Mouse (Mus musculus): Measurements from ENCODE around the gene Tmpo. TPM values are rescaled to one million over a fixed set of nuclear protein-coding genes. Genes with fewer than 3 reads are reported as not detected.

Gene Tmpo
- polyA plus RNA-seq, 1 experiment from 2014 or later, result 53.3 TPM

DNA sequence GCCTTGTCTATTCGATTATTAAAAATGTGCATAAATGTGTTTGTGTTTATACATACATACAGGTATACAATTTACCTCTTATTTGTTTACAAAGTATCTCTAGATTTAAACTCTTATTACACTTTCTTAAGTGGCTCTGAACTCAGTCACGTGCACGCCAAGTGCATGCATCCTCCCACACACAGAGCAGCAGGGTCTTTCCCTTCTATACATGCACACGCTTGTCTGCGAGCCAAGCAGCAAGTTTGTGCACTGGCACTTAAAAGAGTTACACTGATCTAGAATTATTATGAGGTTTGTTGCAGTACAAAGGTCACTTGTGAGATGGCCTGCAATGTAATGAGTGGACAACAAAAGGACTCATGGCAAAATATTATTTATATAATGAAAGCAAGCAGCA is 20.1 kb downstream of the Tmpo start:
- ATAC-seq (no peak), DNase-seq (ENCODE audit: low spot score) (no peak)
- WGBS, result 89% methylated on average over 5 of the region's 5 CpGs
- H3K4me2 ChIP-seq (replicated peaks; ENCODE audit: low read depth, low read length), result no peak overlapping the region
- no peak overlapping the region for H3K9ac ChIP-seq (replicated peaks; ENCODE audit: low read depth)
- H3K27me3 ChIP-seq (replicated peaks; ENCODE audit: insufficient read depth, low read length), result no peaks in the 10 kb centered on the region
- peaks cover 21% of the 10 kb centered on the region for H3K36me3 ChIP-seq (ENCODE audit: insufficient read depth, low read length)
- no peaks in the 10 kb centered on the region for H3K9me3 ChIP-seq (ENCODE audit: low read length)
- H3K4me1 ChIP-seq (ENCODE audit: insufficient read depth, low read depth, low read length), result no peaks in the 10 kb centered on the region
- no peak overlapping the region for H3K27ac ChIP-seq (ENCODE audit: low read length)
- H3K4me3 ChIP-seq (ENCODE audit: low read depth, low read length), result no peak overlapping the region
- no peak for TF ChIP-seq EP300 (IDR thresholded peaks at IDR 0.05)

DNA sequence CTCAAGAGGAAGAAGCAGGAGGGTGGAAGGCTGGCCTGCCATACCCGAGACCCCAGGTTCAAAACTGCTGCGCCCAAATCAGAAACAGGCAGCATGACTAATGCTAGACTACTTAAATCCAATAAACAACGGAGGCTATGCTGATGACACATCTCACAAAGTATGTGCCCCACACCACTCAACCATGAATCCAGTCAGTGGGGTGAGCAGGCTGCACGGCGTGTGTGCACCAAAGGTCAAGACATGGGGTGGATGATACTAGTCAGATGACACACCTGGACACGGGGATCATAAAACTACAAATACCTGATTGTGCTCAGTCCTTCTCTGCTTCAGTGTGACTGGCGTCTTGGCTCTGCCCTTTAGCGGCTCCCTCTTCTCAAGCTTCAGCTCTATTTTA is 22.7 kb downstream of the Tmpo start:
- no peaks in the 10 kb centered on the region for H3K4me1 ChIP-seq (ENCODE audit: insufficient read depth, low read depth, low read length)
- H3K36me3 ChIP-seq (ENCODE audit: insufficient read depth, low read length), result peaks cover 21% of the 10 kb centered on the region
- H3K4me3 ChIP-seq (ENCODE audit: low read depth, low read length), result no peak overlapping the region
- H3K9me3 ChIP-seq (ENCODE audit: low read length), result no peaks in the 10 kb centered on the region
- DNase-seq (ENCODE audit: low spot score) (peak; percentile 10), ATAC-seq (peak; percentile 35; the same call in 1 of the 2 replicates)
- no peaks in the 10 kb centered on the region for H3K27me3 ChIP-seq (replicated peaks; ENCODE audit: insufficient read depth, low read length)
- no peak overlapping the region for H3K4me2 ChIP-seq (replicated peaks; ENCODE audit: low read depth, low read length)
- no peak overlapping the region for H3K9ac ChIP-seq (replicated peaks; ENCODE audit: low read depth)
- 58% methylated on average over 8 of the region's 8 CpGs for WGBS
- TF ChIP-seq CTCF (IDR thresholded peaks at IDR 0.05) (no peak), EP300 (IDR thresholded peaks at IDR 0.05) (no peak)
- 0 out of 2 replicates have a peak overlapping the region, but pooled peaks have one; percentile 9 for H3K27ac ChIP-seq (ENCODE audit: low read length)

DNA sequence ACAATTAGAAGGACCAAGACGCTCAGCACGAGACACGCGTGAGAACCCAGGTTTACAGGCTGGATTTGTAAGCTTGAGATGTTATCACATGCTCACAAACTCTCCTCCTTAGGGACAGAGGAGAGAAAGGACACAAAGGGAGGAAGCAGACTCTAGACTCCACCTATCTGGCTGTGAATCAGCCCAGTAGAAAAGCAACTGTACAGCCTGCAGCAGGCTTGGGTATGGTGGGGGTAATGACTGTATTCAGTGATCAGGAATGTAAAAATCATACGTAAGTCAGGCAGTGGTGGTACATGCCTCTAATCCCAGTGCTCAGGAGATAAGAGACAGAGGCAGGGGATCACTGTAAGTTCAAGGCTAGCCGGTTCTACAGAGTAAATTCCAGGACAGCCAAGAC is 24.8 kb downstream of the Tmpo start:
- no peaks in the 10 kb centered on the region for H3K9me3 ChIP-seq (ENCODE audit: low read length)
- DNase-seq (ENCODE audit: low spot score) (peak; percentile 54), ATAC-seq (peak; percentile 83)
- no peak overlapping the region for H3K9ac ChIP-seq (replicated peaks; ENCODE audit: low read depth)
- no peaks in the 10 kb centered on the region for H3K27me3 ChIP-seq (replicated peaks; ENCODE audit: insufficient read depth, low read length)
- WGBS, result 55% methylated on average over 6 of the region's 6 CpGs
- TF ChIP-seq CTCF (IDR thresholded peaks at IDR 0.05), result no peak
- TF ChIP-seq EP300 (IDR thresholded peaks at IDR 0.05), result 0 out of 2 replicates have a peak, but pooled peaks have one; percentile 30
- H3K4me3 ChIP-seq (ENCODE audit: low read depth, low read length), result no peak overlapping the region
- H3K36me3 ChIP-seq (ENCODE audit: insufficient read depth, low read length), result peaks cover 9% of the 10 kb centered on the region; the same call in 1 of the 2 replicates
- no peak overlapping the region; the same call in 1 of the 2 replicates for H3K27ac ChIP-seq (ENCODE audit: low read length)
- H3K4me1 ChIP-seq (ENCODE audit: insufficient read depth, low read depth, low read length), result no peaks in the 10 kb centered on the region
- no peak overlapping the region for H3K4me2 ChIP-seq (replicated peaks; ENCODE audit: low read depth, low read length)

DNA sequence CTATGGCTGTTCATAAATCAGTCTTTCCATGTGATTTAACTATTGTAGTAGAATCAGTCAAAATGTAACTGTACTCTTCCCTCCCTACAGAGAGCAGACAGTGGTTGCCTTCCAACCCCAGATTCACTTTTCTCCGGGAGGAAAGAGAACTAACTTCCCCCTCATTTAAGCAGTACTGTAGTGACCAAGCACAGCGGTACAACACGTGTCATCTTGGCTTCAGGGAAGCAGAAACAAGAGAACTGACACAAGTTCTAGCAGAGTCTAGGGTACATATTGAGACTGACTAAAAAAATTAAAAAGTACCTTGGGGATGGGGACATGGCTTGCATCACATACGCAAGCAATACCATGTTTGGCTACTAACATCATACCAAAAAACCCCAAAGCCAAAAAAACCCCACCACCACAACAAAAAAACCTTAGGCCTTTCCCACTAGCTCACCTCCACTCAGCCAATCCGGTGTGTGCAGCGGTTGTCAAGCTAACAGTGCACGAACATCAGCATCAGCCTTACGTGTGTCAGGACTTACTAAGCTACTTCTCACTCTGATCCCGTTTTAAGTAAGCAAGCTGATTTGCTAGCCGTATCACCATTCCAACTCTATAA is 27.1 kb downstream of the Tmpo start:
- Histone ChIP-seq H3K9ac (replicated peaks; ENCODE audit: low read depth) (no peak overlapping the region), H3K9me3 (ENCODE audit: low read length) (no peaks in the 10 kb centered on the region), H3K4me2 (replicated peaks; ENCODE audit: low read depth, low read length) (no peak overlapping the region), H3K4me1 (ENCODE audit: insufficient read depth, low read depth, low read length) (no peaks in the 10 kb centered on the region), H3K27ac (ENCODE audit: low read length) (no peak overlapping the region), H3K27me3 (replicated peaks; ENCODE audit: insufficient read depth, low read length) (no peaks in the 10 kb centered on the region), H3K4me3 (ENCODE audit: low read depth, low read length) (no peak overlapping the region), H3K36me3 (ENCODE audit: insufficient read depth, low read length) (peaks cover 17% of the 10 kb centered on the region; the same call in 1 of the 2 replicates)
- DNase-seq (ENCODE audit: low spot score) (no peak), ATAC-seq (no peak)
- 82% methylated on average over 10 of the region's 10 CpGs for WGBS
- no peak for TF ChIP-seq CTCF (IDR thresholded peaks at IDR 0.05)

DNA sequence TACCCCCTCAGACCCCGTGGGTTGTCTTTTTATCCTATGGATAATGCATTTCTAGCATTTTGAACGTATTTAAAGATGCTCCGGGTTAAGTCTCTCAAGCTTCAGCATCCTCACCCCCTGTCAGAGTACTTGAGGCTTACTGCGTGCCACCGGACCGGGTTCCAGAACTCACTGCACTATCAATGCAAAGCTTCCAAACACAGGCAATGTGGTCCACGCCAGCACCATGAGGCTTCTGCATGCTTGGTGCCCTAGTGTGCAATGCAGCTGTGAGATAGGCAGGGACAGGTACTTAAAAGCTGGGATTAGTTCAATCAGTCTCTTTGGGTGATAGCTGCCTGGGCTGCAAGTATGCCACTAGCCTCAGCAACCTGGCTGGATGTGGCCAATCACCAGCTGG is 35.7 kb downstream of the Tmpo start:
- H3K36me3 ChIP-seq (ENCODE audit: insufficient read depth, low read length), result peaks cover 8% of the 10 kb centered on the region; the same call in 1 of the 2 replicates
- H3K4me3 ChIP-seq (ENCODE audit: low read depth, low read length), result no peak overlapping the region
- WGBS, result 92% methylated on average over 7 of the region's 7 CpGs
- H3K27ac ChIP-seq (ENCODE audit: low read length), result no peak overlapping the region
- no peak overlapping the region for H3K4me2 ChIP-seq (replicated peaks; ENCODE audit: low read depth, low read length)
- H3K9ac ChIP-seq (replicated peaks; ENCODE audit: low read depth), result no peak overlapping the region
- H3K9me3 ChIP-seq (ENCODE audit: low read length), result no peaks in the 10 kb centered on the region
- TF ChIP-seq CTCF (IDR thresholded peaks at IDR 0.05) (no peak), EP300 (IDR thresholded peaks at IDR 0.05) (no peak)
- ATAC-seq, result no peak
- H3K27me3 ChIP-seq (replicated peaks; ENCODE audit: insufficient read depth, low read length), result no peaks in the 10 kb centered on the region
- no peak for DNase-seq (ENCODE audit: low spot score)
- H3K4me1 ChIP-seq (ENCODE audit: insufficient read depth, low read depth, low read length), result no peaks in the 10 kb centered on the region

DNA sequence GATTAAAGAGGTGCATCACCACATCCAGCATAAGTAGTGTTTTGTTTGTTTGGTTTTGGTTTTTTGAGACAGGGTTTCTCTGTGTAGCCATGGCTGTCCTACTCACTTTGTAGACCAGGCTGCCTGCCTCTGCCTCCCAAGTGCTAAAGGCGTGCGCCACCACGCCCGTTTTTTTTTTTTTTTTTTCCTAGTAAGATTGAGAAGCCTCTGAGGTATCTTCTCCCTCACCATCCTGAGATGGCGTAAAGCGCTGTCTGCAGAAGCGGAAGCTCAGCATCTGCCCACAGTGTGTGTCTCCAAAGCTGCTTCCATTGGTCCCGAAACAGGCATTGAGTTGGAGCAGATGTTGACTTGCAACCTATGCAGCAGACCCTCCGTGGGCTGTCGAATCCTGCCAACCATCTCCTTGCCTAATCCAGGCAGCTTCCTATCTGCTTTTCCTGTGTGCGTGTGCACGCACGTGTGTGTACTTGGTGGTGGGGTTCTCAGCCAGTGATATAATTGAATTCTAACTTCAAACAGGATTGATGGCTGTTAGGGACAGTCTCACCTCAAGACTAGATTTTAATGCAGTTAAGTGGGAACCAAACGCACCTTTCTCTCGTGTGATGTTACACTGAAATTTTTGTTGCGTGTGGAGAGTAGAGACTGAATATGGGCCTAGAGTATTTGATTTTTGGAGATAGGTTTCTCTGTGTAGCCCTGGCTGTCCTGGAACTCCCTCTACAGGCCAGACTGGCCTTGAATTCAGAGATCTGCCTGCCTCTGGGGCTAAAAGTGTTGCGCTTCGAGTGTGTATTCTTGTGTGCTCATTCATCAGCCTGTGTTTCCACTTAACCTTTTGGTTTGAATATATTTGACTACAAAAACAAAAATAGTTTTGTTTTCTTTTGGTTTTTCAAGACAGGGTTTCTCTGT is 37.5 kb downstream of the Tmpo start:
- Histone ChIP-seq H3K9me3 (ENCODE audit: low read length) (no peaks in the 10 kb centered on the region), H3K36me3 (ENCODE audit: insufficient read depth, low read length) (peaks cover 3% of the 10 kb centered on the region; the same call in 1 of the 2 replicates), H3K4me3 (ENCODE audit: low read depth, low read length) (no peak overlapping the region), H3K4me1 (ENCODE audit: insufficient read depth, low read depth, low read length) (no peaks in the 10 kb centered on the region), H3K9ac (replicated peaks; ENCODE audit: low read depth) (no peak overlapping the region), H3K27me3 (replicated peaks; ENCODE audit: insufficient read depth, low read length) (no peaks in the 10 kb centered on the region), H3K27ac (ENCODE audit: low read length) (no peak overlapping the region), H3K4me2 (replicated peaks; ENCODE audit: low read depth, low read length) (no peak overlapping the region)
- TF ChIP-seq EP300 (IDR thresholded peaks at IDR 0.05) (no peak), CTCF (IDR thresholded peaks at IDR 0.05) (peak; percentile 38)
- WGBS, result 54% methylated on average over 16 of the region's 18 CpGs
- ATAC-seq (no peak), DNase-seq (ENCODE audit: low spot score) (no peak)

Measured in lung, postnatal 0 days (tissue).